Mouse (Mus musculus): Measurements from ENCODE around the gene Asic2. TPM values are rescaled to one million over a fixed set of nuclear protein-coding genes. Genes with fewer than 3 reads are reported as not detected.
A peak's percentile ranks its signal among the peaks of the same experiment; 100 is the strongest.

The Asic2 gene
- polyA plus RNA-seq, 1 experiment = 0.75 TPM

GRCm38 (mm10) chr11:81322466-81322865 lies 645.8 kb downstream of the Asic2 start:
- Histone ChIP-seq H3K4me3 (ENCODE audit: insufficient read depth, low read depth, low read length) (no peak overlapping the region), H3K27me3 (replicated peaks; ENCODE audit: control insufficient read depth, insufficient read depth, low read length) (no peaks in the 10 kb centered on the region; the same call in 1 of the 2 replicates), H3K36me3 (ENCODE audit: control insufficient read depth, insufficient read depth, low read length) (no peaks in the 10 kb centered on the region), H3K27ac (ENCODE audit: insufficient read depth, low read depth, low read length) (no peak overlapping the region), H3K4me1 (ENCODE audit: control insufficient read depth, insufficient read depth, low read length) (no peaks in the 10 kb centered on the region)
- 87% methylated on average over 8 of the region's 8 CpGs for WGBS
- no peak for TF ChIP-seq POLR2A (IDR thresholded peaks at IDR 0.05; ENCODE audit: low read depth, low read length)
- no peak for TF ChIP-seq CTCF (conservative IDR thresholded peaks at IDR 0.05; ENCODE audit: insufficient read depth, insufficient read length, low read depth, low read length)
- no peak for DNase-seq

- DNase-seq = peak; percentile 60
- Histone ChIP-seq H3K27me3 (replicated peaks; ENCODE audit: control insufficient read depth, insufficient read depth, low read length) (no peaks in the 10 kb centered on the region; the same call in 1 of the 2 replicates), H3K4me3 (ENCODE audit: insufficient read depth, low read depth, low read length) (no peak overlapping the region), H3K36me3 (ENCODE audit: control insufficient read depth, insufficient read depth, low read length) (no peaks in the 10 kb centered on the region), H3K27ac (ENCODE audit: insufficient read depth, low read depth, low read length) (no peak overlapping the region), H3K4me1 (ENCODE audit: control insufficient read depth, insufficient read depth, low read length) (no peaks in the 10 kb centered on the region)
- TF ChIP-seq CTCF (conservative IDR thresholded peaks at IDR 0.05; ENCODE audit: insufficient read depth, insufficient read length, low read depth, low read length) = no peak
- TF ChIP-seq POLR2A (IDR thresholded peaks at IDR 0.05; ENCODE audit: low read depth, low read length) = no peak
- 32% methylated on average over 3 of the region's 3 CpGs for WGBS
Observed at GRCm38 (mm10) chr11:81290041-81290440, 678.2 kb downstream of the Asic2 start.

DNA sequence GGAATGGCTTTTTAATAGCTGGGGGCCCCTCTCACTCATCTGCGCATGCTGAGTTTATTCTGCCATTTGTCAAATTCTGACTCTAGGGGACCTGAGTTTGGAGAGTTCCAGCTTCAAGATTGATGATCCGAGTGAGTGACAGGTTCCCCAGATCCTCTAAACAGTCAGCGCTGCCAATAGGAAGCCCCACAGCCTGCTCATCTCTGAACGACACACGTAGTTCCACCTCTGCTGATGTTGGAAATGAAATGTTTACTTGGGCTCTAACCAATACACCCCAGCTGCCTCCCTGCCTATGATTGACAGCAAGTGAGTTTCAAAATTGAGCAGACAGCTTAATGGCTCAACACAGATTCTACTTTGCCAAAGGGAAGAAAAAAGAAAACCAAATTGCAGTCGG lies 685.1 kb downstream of the Asic2 start:
- Histone ChIP-seq H3K4me3 (ENCODE audit: insufficient read depth, low read depth, low read length) (no peak overlapping the region), H3K27ac (ENCODE audit: insufficient read depth, low read depth, low read length) (no peak overlapping the region), H3K27me3 (replicated peaks; ENCODE audit: control insufficient read depth, insufficient read depth, low read length) (no peaks in the 10 kb centered on the region), H3K4me1 (ENCODE audit: control insufficient read depth, insufficient read depth, low read length) (no peaks in the 10 kb centered on the region), H3K36me3 (ENCODE audit: control insufficient read depth, insufficient read depth, low read length) (no peaks in the 10 kb centered on the region)
- TF ChIP-seq CTCF (conservative IDR thresholded peaks at IDR 0.05; ENCODE audit: insufficient read depth, insufficient read length, low read depth, low read length) = no peak
- no peak for TF ChIP-seq POLR2A (IDR thresholded peaks at IDR 0.05; ENCODE audit: low read depth, low read length)
- WGBS = 68% methylated on average over 6 of the region's 6 CpGs
- DNase-seq = no peak

- no peaks in the 10 kb centered on the region for H3K4me1 ChIP-seq (ENCODE audit: control insufficient read depth, insufficient read depth, low read length)
- TF ChIP-seq POLR2A (IDR thresholded peaks at IDR 0.05; ENCODE audit: low read depth, low read length) = no peak
- TF ChIP-seq CTCF (conservative IDR thresholded peaks at IDR 0.05; ENCODE audit: insufficient read depth, insufficient read length, low read depth, low read length) = no peak
- no peak for DNase-seq
- WGBS = 44% methylated on average over 2 of the region's 2 CpGs
- H3K36me3 ChIP-seq (ENCODE audit: control insufficient read depth, insufficient read depth, low read length) = no peaks in the 10 kb centered on the region
- H3K27ac ChIP-seq (ENCODE audit: insufficient read depth, low read depth, low read length) = no peak overlapping the region
- no peaks in the 10 kb centered on the region for H3K27me3 ChIP-seq (replicated peaks; ENCODE audit: control insufficient read depth, insufficient read depth, low read length)
- H3K4me3 ChIP-seq (ENCODE audit: insufficient read depth, low read depth, low read length) = no peak overlapping the region
Observed at GRCm38 (mm10) chr11:81280070-81280469, 688.2 kb downstream of the Asic2 start.

GRCm38 (mm10) chr11:81277406-81277805 lies 690.9 kb downstream of the Asic2 start:
- Histone ChIP-seq H3K4me1 (ENCODE audit: control insufficient read depth, insufficient read depth, low read length) (no peaks in the 10 kb centered on the region), H3K27me3 (replicated peaks; ENCODE audit: control insufficient read depth, insufficient read depth, low read length) (no peaks in the 10 kb centered on the region), H3K4me3 (ENCODE audit: insufficient read depth, low read depth, low read length) (no peak overlapping the region), H3K36me3 (ENCODE audit: control insufficient read depth, insufficient read depth, low read length) (no peaks in the 10 kb centered on the region), H3K27ac (ENCODE audit: insufficient read depth, low read depth, low read length) (no peak overlapping the region)
- no peak for TF ChIP-seq POLR2A (IDR thresholded peaks at IDR 0.05; ENCODE audit: low read depth, low read length)
- TF ChIP-seq CTCF (conservative IDR thresholded peaks at IDR 0.05; ENCODE audit: insufficient read depth, insufficient read length, low read depth, low read length) = no peak
- DNase-seq = no peak
- WGBS = 64% methylated on average over 5 of the region's 5 CpGs

DNA sequence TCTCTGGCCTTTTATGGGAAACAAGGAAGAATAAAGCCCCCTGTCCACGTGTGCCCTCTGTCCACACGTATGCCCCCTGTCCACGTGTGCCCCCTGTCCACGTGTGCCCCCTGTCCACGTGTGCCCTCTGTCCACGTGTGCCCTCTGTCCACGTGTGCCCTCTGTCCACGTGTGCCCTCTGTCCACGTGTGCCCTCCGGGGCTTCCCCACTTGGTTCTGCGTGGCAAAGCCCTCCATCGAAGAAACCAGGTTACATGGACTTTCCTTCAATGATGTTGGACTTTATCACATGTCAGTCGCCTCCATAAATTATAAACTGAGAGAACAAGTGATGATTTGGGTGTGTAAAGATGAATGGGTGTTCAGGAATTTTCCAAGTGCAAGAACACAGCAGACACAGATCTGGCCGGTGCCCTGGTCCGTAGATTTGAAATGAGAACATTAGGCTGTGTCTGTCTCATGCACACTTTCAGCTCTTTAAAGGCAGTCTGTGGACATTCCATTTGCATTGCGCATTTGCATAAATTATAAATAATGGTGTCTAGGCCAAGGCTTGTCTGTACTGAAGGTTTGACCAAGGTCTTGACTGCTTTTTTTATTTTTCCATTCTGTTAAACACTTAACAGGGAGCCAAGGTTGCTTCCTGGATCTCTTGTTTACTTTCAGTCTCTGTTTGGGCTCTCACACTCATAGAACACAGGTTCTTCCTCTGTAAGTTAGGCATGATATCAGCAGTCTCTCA lies 695.4 kb downstream of the Asic2 start:
- DNase-seq = peak; percentile 0
- no peak overlapping the region for H3K4me3 ChIP-seq (ENCODE audit: insufficient read depth, low read depth, low read length)
- 87% methylated on average over 16 of the region's 16 CpGs for WGBS

GRCm38 (mm10) chr11:81271422-81271821 lies 696.8 kb downstream of the Asic2 start:
- no peaks in the 10 kb centered on the region for H3K4me1 ChIP-seq (ENCODE audit: control insufficient read depth, insufficient read depth, low read length)
- 75% methylated on average over 1 of the region's 1 CpGs for WGBS
- no peak overlapping the region for H3K27ac ChIP-seq (ENCODE audit: insufficient read depth, low read depth, low read length)
- DNase-seq = no peak
- H3K36me3 ChIP-seq (ENCODE audit: control insufficient read depth, insufficient read depth, low read length) = no peaks in the 10 kb centered on the region
- TF ChIP-seq POLR2A (IDR thresholded peaks at IDR 0.05; ENCODE audit: low read depth, low read length) = no peak
- TF ChIP-seq CTCF (conservative IDR thresholded peaks at IDR 0.05; ENCODE audit: insufficient read depth, insufficient read length, low read depth, low read length) = no peak
- no peak overlapping the region for H3K4me3 ChIP-seq (ENCODE audit: insufficient read depth, low read depth, low read length)
- H3K27me3 ChIP-seq (replicated peaks; ENCODE audit: control insufficient read depth, insufficient read depth, low read length) = no peaks in the 10 kb centered on the region

More for the DNA sequence above, 695.4 kb downstream of the Asic2 start:
- H3K36me3 ChIP-seq (ENCODE audit: control insufficient read depth, insufficient read depth, low read length) = no peaks in the 10 kb centered on the region
- TF ChIP-seq CTCF (conservative IDR thresholded peaks at IDR 0.05; ENCODE audit: insufficient read depth, insufficient read length, low read depth, low read length) (no peak), POLR2A (IDR thresholded peaks at IDR 0.05; ENCODE audit: low read depth, low read length) (no peak)
- H3K27ac ChIP-seq (ENCODE audit: insufficient read depth, low read depth, low read length) = no peak overlapping the region
- no peaks in the 10 kb centered on the region for H3K4me1 ChIP-seq (ENCODE audit: control insufficient read depth, insufficient read depth, low read length)
- H3K27me3 ChIP-seq (replicated peaks; ENCODE audit: control insufficient read depth, insufficient read depth, low read length) = no peaks in the 10 kb centered on the region
